Mouse (Mus musculus) small intestine, adult 2 months (tissue): ENCODE measurements around the gene Ntrk1.

Experiments used
- CTCF ChIP-seq: fragments of 200-500 bp; IDR thresholded peaks from 2 replicates; pipeline ENCODE4 v1.5.1; 2012; ENCODE audit warnings: low read depth, mild to moderate bottlenecking, control low read depth, inconsistent platforms, low read length, moderate library complexity, mixed read lengths; ENCODE audit not compliant: insufficient replicate concordance, insufficient read length; ENCODE audit errors: extremely low read depth
- POLR2A ChIP-seq: fragments of 200-500 bp; IDR thresholded peaks from 2 replicates; pipeline ENCODE4 v1.6.1; 2012; ENCODE audit warnings: low read depth, mild to moderate bottlenecking, control low read depth, inconsistent platforms, low read length, moderate library complexity

DNA sequence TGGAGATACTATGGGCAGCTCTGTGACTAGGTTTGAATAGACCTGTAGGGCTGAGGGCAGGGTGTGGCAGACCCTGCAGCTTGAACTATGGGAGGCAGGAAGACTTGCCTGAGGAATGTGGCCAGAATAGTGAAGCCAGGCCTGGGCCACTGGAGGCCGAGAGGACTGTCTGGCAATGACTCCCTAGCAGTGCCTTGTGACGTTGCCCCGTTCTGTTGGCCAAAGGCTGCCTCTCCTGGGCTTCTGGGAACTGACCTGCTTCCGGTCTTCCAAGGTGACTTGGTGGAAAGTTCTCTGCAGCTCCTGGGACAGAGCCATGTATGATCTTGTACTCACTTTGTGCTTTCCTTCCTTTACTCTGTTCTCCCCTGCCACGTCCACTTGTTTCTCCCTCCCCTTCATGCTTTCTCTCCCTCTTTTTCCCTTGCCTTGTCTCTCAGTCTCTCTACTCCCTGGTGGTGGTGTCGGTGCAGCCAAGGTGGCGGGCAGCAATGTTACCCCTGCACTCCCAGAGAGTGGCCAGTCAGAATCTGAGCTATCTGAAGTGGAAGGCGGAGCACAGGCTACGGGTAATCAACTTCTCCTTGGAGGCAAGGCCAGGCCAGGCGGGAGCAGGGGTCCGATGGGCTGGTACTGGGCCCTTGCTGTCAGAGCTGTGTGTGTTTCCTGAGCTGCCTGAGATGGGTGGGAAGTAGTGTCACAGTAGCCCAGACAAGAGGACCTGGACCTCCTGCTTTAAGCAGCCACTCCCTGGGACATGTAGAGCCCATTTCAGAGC lies 60.8 kb downstream of the Ntrk1 start:
- no peak for TF ChIP-seq CTCF
- no peak for TF ChIP-seq POLR2A
